Mouse (Mus musculus) spleen, adult 2 months (tissue): ENCODE data around the gene Rnf4.

Experiments used
- CTCF ChIP-seq: fragments of 200-500 bp; IDR thresholded peaks from 2 replicates; pipeline ENCODE4 v1.5.1; 2011; ENCODE audit warnings: mild to moderate bottlenecking, inconsistent platforms; ENCODE audit not compliant: insufficient read depth, insufficient read length, insufficient replicate concordance; ENCODE audit errors: extremely low read depth
- POLR2A ChIP-seq: fragments of 200-500 bp; IDR thresholded peaks from 2 replicates; pipeline ENCODE4 v1.6.1; 2011; ENCODE audit warnings: low read depth, low read length, inconsistent platforms

- no peak for TF ChIP-seq CTCF
- TF ChIP-seq POLR2A: no peak
Measured at GRCm38 (mm10) chr5:34294696-34295095, 41.4 kb upstream of the Rnf4 start.
